In the genomic region with DNA sequence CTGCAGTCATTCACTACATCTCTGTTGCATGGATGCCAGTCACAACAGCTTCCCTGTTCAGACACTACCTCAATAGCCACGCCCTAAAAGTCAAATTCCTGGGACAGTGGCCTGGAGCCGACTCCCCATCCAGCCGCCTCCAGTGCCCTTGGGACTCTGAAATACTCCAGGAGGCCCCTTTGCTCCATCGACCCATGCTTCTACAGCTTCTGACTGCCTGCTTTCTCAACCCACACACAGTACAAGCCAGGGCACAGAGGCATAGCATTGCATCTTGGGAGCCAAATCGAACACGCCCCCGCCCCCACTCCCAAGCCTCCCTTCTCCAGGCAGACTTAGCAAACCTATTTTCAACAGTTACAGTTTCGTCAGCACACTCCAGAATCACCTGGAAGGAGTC, we compare ENCODE assay signal across 39 mouse cellular contexts. TPM values are rescaled to one million over a fixed set of nuclear protein-coding genes. Genes with fewer than 3 reads are reported as not detected.
DNase-seq lines count a peak whose midpoint lies in the region; ATAC-seq and TF ChIP-seq lines count a peak whose summit lies in the region.
"Had no signal": no experiment of that assay in that cellular context is flagged by ENCODE, and none has a peak within 500 bp of the region (broad histone marks: within the 10 kb centered on the region; RNA-seq: fewer than 3 reads in every experiment).

No protein-coding gene starts in this region.

- no peaks in the 10 kb centered on the region for H3K9me3 ChIP-seq in midbrain, embryonic 11.5 days (ENCODE audit: control insufficient read depth, low read length)
- no peaks in the 10 kb centered on the region for H3K9me3 ChIP-seq in midbrain, postnatal 0 days (ENCODE audit: low read length)
- no peaks in the 10 kb centered on the region for H3K9me3 ChIP-seq in intestine, postnatal 0 days (ENCODE audit: control insufficient read depth)
- H3K9me3 ChIP-seq: embryonic facial prominence, embryonic 12.5 days; forebrain, embryonic 10.5 days; forebrain, embryonic 15.5 days; G1E; heart, embryonic 13.5 days; liver, embryonic 15.5 days; lung, embryonic 15.5 days; midbrain, embryonic 13.5 days; neural tube, embryonic 15.5 days had no signal

- no peaks in the 10 kb centered on the region for H3K27me3 ChIP-seq in kidney, adult 2 months (replicated peaks; ENCODE audit: control insufficient read depth, insufficient read depth, low read length)
- H3K27me3 ChIP-seq in midbrain, embryonic 11.5 days (ENCODE audit: control insufficient read depth, insufficient read depth, low read length) = no peaks in the 10 kb centered on the region
- H3K27me3 ChIP-seq in midbrain, postnatal 0 days (ENCODE audit: insufficient read depth, low read length) = no peaks in the 10 kb centered on the region
- no peaks in the 10 kb centered on the region for H3K27me3 ChIP-seq in intestine, postnatal 0 days (replicated peaks; ENCODE audit: control insufficient read depth, insufficient read depth, low read length)
- H3K27me3 ChIP-seq: embryonic facial prominence, embryonic 12.5 days; forebrain, embryonic 15.5 days; heart, embryonic 13.5 days; liver, embryonic 15.5 days; lung, embryonic 15.5 days; megakaryocyte, embryonic 14.5 days; midbrain, embryonic 13.5 days; neural tube, embryonic 15.5 days had no signal

- ATAC-seq in midbrain, embryonic 11.5 days (ENCODE audit: low FRiP score) = no peak
- no peak for ATAC-seq in midbrain, postnatal 0 days (ENCODE audit: low FRiP score)
- ATAC-seq in intestine, postnatal 0 days = peak; percentile 37
- ATAC-seq: CD4-positive, CD25-positive, alpha-beta regulatory T cell, adult 4 months; forebrain, embryonic 15.5 days; midbrain, embryonic 13.5 days had no signal

- no peak for TF ChIP-seq CTCF in kidney, adult 2 months (conservative IDR thresholded peaks at IDR 0.05; ENCODE audit: insufficient read depth, insufficient read length, low read depth, low read length)
- TF ChIP-seq CTCF in midbrain, postnatal 0 days (IDR thresholded peaks at IDR 0.05) = no peak
- no peak for TF ChIP-seq CTCF in intestine, postnatal 0 days (IDR thresholded peaks at IDR 0.05; ENCODE audit: low read depth)

- H3K36me3 ChIP-seq in kidney, adult 2 months (ENCODE audit: control insufficient read depth, insufficient read depth, low read length) = peaks cover 5% of the 10 kb centered on the region; the same call in 1 of the 2 replicates
- H3K36me3 ChIP-seq in midbrain, embryonic 11.5 days (ENCODE audit: control insufficient read depth, insufficient read depth, low read length) = peaks cover 2% of the 10 kb centered on the region; the same call in 1 of the 2 replicates
- H3K36me3 ChIP-seq in midbrain, postnatal 0 days (ENCODE audit: insufficient read depth, low read length) = peaks cover 22% of the 10 kb centered on the region
- H3K36me3 ChIP-seq in intestine, postnatal 0 days (ENCODE audit: control insufficient read depth, insufficient read depth) = peaks cover 41% of the 10 kb centered on the region

- H3K4me3 ChIP-seq in kidney, adult 2 months (ENCODE audit: insufficient read depth, low read depth, low read length) = no peak overlapping the region
- no peak overlapping the region for H3K4me3 ChIP-seq in midbrain, embryonic 11.5 days (ENCODE audit: low read depth, low read length)
- H3K4me3 ChIP-seq in midbrain, postnatal 0 days (ENCODE audit: low read depth, low read length) = no peak overlapping the region
- H3K4me3 ChIP-seq in intestine, postnatal 0 days (ENCODE audit: low read depth, low read length) = no peak overlapping the region
- H3K4me3 ChIP-seq: embryonic facial prominence, embryonic 12.5 days; forebrain, embryonic 10.5 days; forebrain, embryonic 15.5 days; gastrocnemius, adult 2 months; heart, adult 2 months; heart, embryonic 13.5 days; liver, embryonic 15.5 days; lung, embryonic 15.5 days; megakaryocyte, embryonic 14.5 days; midbrain, embryonic 13.5 days; neural tube, embryonic 15.5 days had no signal

- H3K4me2 ChIP-seq in midbrain, embryonic 11.5 days = no peak overlapping the region
- H3K4me2 ChIP-seq in midbrain, postnatal 0 days (ENCODE audit: low read depth, low read length, poor library complexity, severe bottlenecking) = no peak overlapping the region
- H3K4me2 ChIP-seq in intestine, postnatal 0 days (replicated peaks; ENCODE audit: low read depth) = no peak overlapping the region
- H3K4me2 ChIP-seq: embryonic facial prominence, embryonic 12.5 days; forebrain, embryonic 15.5 days; heart, embryonic 13.5 days; hindbrain, embryonic 14.5 days; liver, embryonic 15.5 days; lung, embryonic 15.5 days; midbrain, embryonic 13.5 days; neural tube, embryonic 15.5 days had no signal

- WGBS in kidney, adult 2 months = 65% methylated on average over 8 of the region's 8 CpGs
- WGBS in midbrain, embryonic 11.5 days = 87% methylated on average over 8 of the region's 8 CpGs
- 90% methylated on average over 8 of the region's 8 CpGs for WGBS in midbrain, postnatal 0 days
- WGBS in intestine, postnatal 0 days = 63% methylated on average over 8 of the region's 8 CpGs

- no peak overlapping the region for H3K27ac ChIP-seq in kidney, adult 2 months (ENCODE audit: insufficient read depth, low read depth, low read length)
- H3K27ac ChIP-seq in midbrain, embryonic 11.5 days (ENCODE audit: low read depth, low read length) = no peak overlapping the region
- H3K27ac ChIP-seq in midbrain, postnatal 0 days (ENCODE audit: low read depth, low read length) = no peak overlapping the region
- H3K27ac ChIP-seq in intestine, postnatal 0 days (ENCODE audit: low read depth, low read length) = 0 out of 2 replicates have a peak overlapping the region, but pooled peaks have one; percentile 35
- H3K27ac ChIP-seq: embryonic facial prominence, embryonic 12.5 days; forebrain, embryonic 10.5 days; forebrain, embryonic 15.5 days; gastrocnemius, adult 2 months; heart, adult 2 months; heart, embryonic 13.5 days; hindbrain, embryonic 14.5 days; liver, embryonic 15.5 days; lung, embryonic 15.5 days; midbrain, embryonic 13.5 days; neural tube, embryonic 15.5 days; stomach, postnatal 0 days had no signal

- DNase-seq in kidney, adult 2 months = peak; percentile 54
- no peak for DNase-seq in kidney, adult 9 months
- DNase-seq in midbrain, embryonic 11.5 days (ENCODE audit: low spot score, missing footprints) = peak; percentile 47
- DNase-seq in midbrain, postnatal 0 days (ENCODE audit: low spot score) = no peak
- peak; percentile 82 for DNase-seq in adipocyte (ENCODE audit: low spot score)
- no peak for DNase-seq in urinary bladder, postnatal 14 days (ENCODE audit: low spot score)
- DNase-seq in gastrocnemius, adult 18-20 months (ENCODE audit: low spot score) = no peak
- DNase-seq: adrenal gland, adult 8-10 months; cerebellum, adult 11 months; cerebellum, adult 9-11 months; embryo, embryonic 11 days; gastrocnemius, adult 2 months; gastrocnemius, postnatal 36 days; heart, adult 2 months; heart, postnatal 10 days; kidney, adult 8-10 months; kidney, postnatal 10 days; layer of hippocampus, adult 9-11 months; lung, postnatal 4 days; right cerebral cortex, postnatal 25 days; spleen, adult 18-20 months; thymus, adult 18-20 months; thymus, postnatal 36 days had no signal

- peaks cover 8% of the 10 kb centered on the region; the same call in 1 of the 2 replicates for H3K4me1 ChIP-seq in kidney, adult 2 months (ENCODE audit: control insufficient read depth, insufficient read depth, low read length)
- no peaks in the 10 kb centered on the region for H3K4me1 ChIP-seq in midbrain, embryonic 11.5 days (ENCODE audit: control insufficient read depth, insufficient read depth, low read length)
- H3K4me1 ChIP-seq in midbrain, postnatal 0 days (ENCODE audit: insufficient read depth, low read length) = no peaks in the 10 kb centered on the region
- H3K4me1 ChIP-seq in intestine, postnatal 0 days (replicated peaks; ENCODE audit: control insufficient read depth, insufficient read depth, low read length) = 0 out of 2 replicates have a peak, but pooled peaks cover 2% of the 10 kb centered on the region

- no peak overlapping the region for H3K9ac ChIP-seq in midbrain, embryonic 11.5 days (ENCODE audit: low read length)
- no peak overlapping the region for H3K9ac ChIP-seq in midbrain, postnatal 0 days (replicated peaks; ENCODE audit: low read length, poor library complexity, severe bottlenecking)
- H3K9ac ChIP-seq in intestine, postnatal 0 days (ENCODE audit: low read depth, low read length) = no peak overlapping the region
- H3K9ac ChIP-seq: embryonic facial prominence, embryonic 12.5 days; forebrain, embryonic 15.5 days; heart, embryonic 13.5 days; hindbrain, embryonic 14.5 days; liver, embryonic 15.5 days; lung, embryonic 15.5 days; midbrain, embryonic 13.5 days; neural tube, embryonic 15.5 days had no signal

- no peak for TF ChIP-seq POLR2A in kidney, adult 2 months (IDR thresholded peaks at IDR 0.05; ENCODE audit: low read depth, low read length)

RNA-seq across cellular contexts. Expression of a gene that starts 16.4 kb away (rescaled TPM):
- 257 and 403 TPM in 2 replicates for polyA plus RNA-seq in kidney, adult 2 months (2012; rRNA removed)
- polyA plus RNA-seq in midbrain, embryonic 11.5 days (2014; fragmentation: Nextera tagmentation; extraction: Ambion mirVana) = 107 and 110 TPM in 2 replicates
- 46.3 and 56.1 TPM in 2 replicates for total RNA-seq in midbrain, postnatal 0 days (2014; rRNA removed)
- polyA plus RNA-seq in midbrain, postnatal 0 days (2015; fragmentation: Nextera tagmentation; extraction: Ambion mirVana) = 121 and 124 TPM in 2 replicates
- polyA plus RNA-seq in intestine, postnatal 0 days (2015; fragmentation: Nextera tagmentation; extraction: Ambion mirVana) = 555 and 620 TPM in 2 replicates
- 100 to 1,000 TPM; 116 to 125 TPM for total RNA-seq in gastrocnemius, adult 18-20 months (2021)

RNA-seq across cellular contexts. Expression of a gene that starts 18.8 kb away (rescaled TPM):
- 1.0 and 2.1 TPM in 2 replicates for polyA plus RNA-seq in kidney, adult 2 months (2012; rRNA removed)
- polyA plus RNA-seq in midbrain, embryonic 11.5 days (2014; fragmentation: Nextera tagmentation; extraction: Ambion mirVana) = not detected in 2 replicates
- 0.55 TPM in 1 of 2 replicates, not detected in the other for total RNA-seq in midbrain, postnatal 0 days (2014; rRNA removed)
- polyA plus RNA-seq in midbrain, postnatal 0 days (2015; fragmentation: Nextera tagmentation; extraction: Ambion mirVana) = 0.21 and 0.25 TPM in 2 replicates
- 1.5 and 1.6 TPM in 2 replicates for polyA plus RNA-seq in intestine, postnatal 0 days (2015; fragmentation: Nextera tagmentation; extraction: Ambion mirVana)
- under 1 TPM; 0.18 to 0.24 TPM for total RNA-seq in gastrocnemius, adult 18-20 months (2021)
- total RNA-seq: G1E; gastrocnemius, adult 2 months; heart, adult 2 months; heart, postnatal 10 days; hematopoietic stem cell, adult 5-6 weeks; monocyte, adult 5-6 weeks had no signal
- polyA plus RNA-seq: embryonic facial prominence, embryonic 12.5 days; forebrain, embryonic 10.5 days; forebrain, embryonic 15.5 days; G1E; heart, embryonic 13.5 days; midbrain, embryonic 13.5 days had no signal

RNA-seq across cellular contexts. Expression of a gene that starts 53.1 kb away (rescaled TPM):
- polyA plus RNA-seq in kidney, adult 2 months (2012; rRNA removed) = 83.3 and 113 TPM in 2 replicates
- polyA plus RNA-seq in midbrain, embryonic 11.5 days (2014; fragmentation: Nextera tagmentation; extraction: Ambion mirVana) = 0.50 and 0.52 TPM in 2 replicates
- total RNA-seq in midbrain, postnatal 0 days (2014; rRNA removed) = 6.6 and 7.1 TPM in 2 replicates
- polyA plus RNA-seq in midbrain, postnatal 0 days (2015; fragmentation: Nextera tagmentation; extraction: Ambion mirVana) = 0.55 and 0.85 TPM in 2 replicates
- polyA plus RNA-seq in intestine, postnatal 0 days (2015; fragmentation: Nextera tagmentation; extraction: Ambion mirVana) = 6.3 and 6.4 TPM in 2 replicates
- 1 to 10 TPM; 6.6 to 8.7 TPM for total RNA-seq in gastrocnemius, adult 18-20 months (2021)
- total RNA-seq: G1E; monocyte, adult 5-6 weeks had no signal
- polyA plus RNA-seq: CD4-positive, CD25-positive, alpha-beta regulatory T cell, adult 4 months; G1E had no signal

Comparison
In these comparisons a context has a peak if more than half of its experiments do, and no peak if none do; other contexts are left out.
1. DNase-seq: peak in kidney, adult 2 months (single experiment), midbrain, embryonic 11.5 days (single experiment) and adipocyte (single experiment); none in kidney, adult 9 months (single experiment), midbrain, postnatal 0 days (single experiment), urinary bladder, postnatal 14 days (single experiment) and gastrocnemius, adult 18-20 months (single experiment).
2. RNA of a gene that starts 53.1 kb away (polyA plus RNA-seq): 83.3 to 113 TPM in kidney, adult 2 months; 6.3 to 6.4 TPM in intestine, postnatal 0 days, 0.55 to 0.85 TPM in midbrain, postnatal 0 days and 0.50 to 0.52 TPM in midbrain, embryonic 11.5 days; every median in the first group is over 10 times any median in the second.